Mouse (Mus musculus) B cell, adult (primary cell): Measurements from ENCODE around the gene Olfr1329. TPM values are rescaled to one million over a fixed set of nuclear protein-coding genes. Genes with fewer than 3 reads are reported as not detected.

Source experiments
- total RNA-seq: library from RNA; stranded (reverse); gene quantifications from 4 replicates; pipeline ENCODE4 v1.2.4, GENCODE M21; 2023; ENCODE audit not compliant: inconsistent age

Olfr1329 gene
- not detected in 4 replicates for total RNA-seq

DNA sequence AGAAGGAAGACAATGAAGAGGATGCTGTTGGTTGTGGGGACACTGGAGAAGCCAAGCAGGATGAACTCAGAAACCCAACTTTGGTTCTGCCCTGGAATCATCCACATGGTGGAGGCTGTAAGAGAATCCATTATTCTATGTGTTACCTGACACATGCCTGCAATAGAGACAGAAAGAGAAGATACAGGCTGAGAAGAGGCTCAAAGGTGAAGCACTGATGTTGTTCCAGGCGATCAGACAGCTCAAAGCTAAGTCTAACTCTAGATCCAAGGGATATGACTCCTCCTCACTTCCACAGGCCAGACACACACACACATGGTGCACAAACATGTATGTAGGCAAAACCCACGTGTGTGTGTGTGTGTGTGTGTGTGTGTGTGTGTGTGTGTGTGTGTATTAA lies at the start of gene Olfr1329:
Gene Olfr1329 (minus strand): TSS at position 101 of the 400 bp plus-strand sequence.

GRCm38 (mm10) chr4:118961141-118961628 lies 43.9 kb upstream of the Olfr1329 start, which contains the start of gene Lao1:
Gene Lao1 (plus strand): TSS chr4:118961578.

DNA sequence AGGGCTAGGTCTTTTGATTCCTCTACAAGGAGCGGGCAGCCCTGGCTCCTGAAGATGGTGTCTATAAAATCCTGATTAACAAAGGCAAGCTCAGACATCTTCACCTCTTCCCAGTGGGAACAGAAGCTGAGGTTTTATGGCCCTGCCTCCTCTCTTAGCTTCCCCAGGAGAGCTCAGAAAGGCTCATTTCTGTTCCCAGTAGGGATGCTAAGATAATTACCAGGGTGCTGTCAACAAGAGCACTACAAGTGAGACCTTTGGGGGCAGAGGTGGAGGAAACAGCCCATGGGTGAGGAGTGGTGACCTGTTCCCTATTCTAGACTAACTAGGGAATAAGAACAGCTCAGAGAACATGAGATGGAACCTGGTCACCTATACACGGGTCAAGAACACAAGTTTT lies 21.2 kb upstream of the Olfr1329 start, which contains the start of gene Olfr1328:
Gene Olfr1328 (minus strand): TSS at position 101 of the 400 bp plus-strand sequence.

DNA sequence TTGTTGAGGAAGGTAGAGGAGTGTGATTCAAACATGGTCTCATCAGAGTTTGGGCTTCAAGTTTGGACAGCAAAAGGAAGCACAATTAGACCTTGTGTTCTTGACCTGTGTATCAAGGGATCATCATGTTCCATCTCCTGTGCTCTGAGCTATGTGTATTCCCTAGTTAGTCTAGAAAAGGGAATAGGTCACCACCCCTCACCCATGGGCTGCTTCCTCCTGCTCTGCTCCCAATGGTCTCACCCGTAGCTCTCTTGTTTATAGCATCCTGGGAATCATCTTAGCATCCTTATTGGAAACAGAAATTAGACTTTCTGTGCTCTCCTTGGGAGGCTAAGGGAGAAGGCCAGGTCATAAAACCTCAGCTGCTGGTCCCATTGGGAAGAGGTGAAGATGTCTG lies 29.0 kb downstream of the Olfr1329 start, which contains the start of gene Olfr1330:
Gene Olfr1330 (plus strand): TSS at position 301 of the 400 bp plus-strand sequence.

Other genes with a start within 250 kb of the Olfr1329 start
- not detected in 4 replicates for gene Olfr1342, start 224.7 kb downstream of the Olfr1329 start, total RNA-seq
- gene Olfr1341, start 213.9 kb downstream of the Olfr1329 start, total RNA-seq: not detected in 4 replicates
- gene Olfr1340, start 197.3 kb downstream of the Olfr1329 start, total RNA-seq: not detected in 4 replicates
- gene Olfr1339, start 185.3 kb downstream of the Olfr1329 start, total RNA-seq: not detected in 4 replicates
- gene Olfr1338, start 158.7 kb downstream of the Olfr1329 start, total RNA-seq: not detected in 4 replicates
- not detected in 4 replicates for gene Olfr1337, start 134.9 kb downstream of the Olfr1329 start, total RNA-seq
- not detected in 4 replicates for gene Olfr1335, start 107.5 kb downstream of the Olfr1329 start, total RNA-seq
- gene Olfr1333, start 81.2 kb downstream of the Olfr1329 start, total RNA-seq: not detected in 4 replicates
- gene Olfr1331, start 52.8 kb downstream of the Olfr1329 start, total RNA-seq: not detected in 4 replicates
- not detected in 4 replicates for gene Olfr1330, start 28.9 kb downstream of the Olfr1329 start, total RNA-seq
- not detected in 4 replicates for gene Olfr1328, start 21.1 kb upstream of the Olfr1329 start, total RNA-seq
- gene Lao1, start 44.1 kb upstream of the Olfr1329 start, total RNA-seq: not detected in 4 replicates
- 45.6 to 51.8 TPM (median 51.3 TPM) in 4 replicates for gene Slc2a1, start 191.2 kb upstream of the Olfr1329 start, total RNA-seq